Mouse (Mus musculus): Measurements from ENCODE around the gene Atf7ip.

DNA sequence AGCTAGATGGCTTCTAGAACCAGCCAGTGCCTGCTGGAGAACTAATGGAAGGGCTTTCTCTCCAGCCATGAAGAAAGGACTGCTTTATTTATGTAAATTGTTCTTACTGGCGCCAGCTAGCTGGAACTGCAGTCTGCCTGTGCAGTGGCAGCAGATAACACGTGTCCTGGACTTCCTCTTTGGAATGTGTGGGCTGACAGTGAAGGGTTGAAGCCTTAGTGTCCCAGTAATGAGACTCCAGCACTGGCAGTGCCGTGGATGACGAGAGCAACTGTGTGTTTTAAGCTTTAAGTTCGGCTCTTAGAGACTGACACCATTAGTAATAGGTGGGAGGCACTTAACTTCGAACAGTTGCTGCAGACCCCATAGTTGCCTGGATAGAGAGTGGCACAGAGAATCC lies 37.2 kb downstream of the Atf7ip start:
- TF ChIP-seq POLR2A (IDR thresholded peaks at IDR 0.05; ENCODE audit: low read depth, low read length): no peak; the same call in 1 of the 2 replicates
- TF ChIP-seq CTCF (IDR thresholded peaks at IDR 0.05; ENCODE audit: borderline replicate concordance, insufficient read depth, low read length): no peak
